Mouse (Mus musculus) bone marrow macrophage, adult 2 months (primary cell): Measurements from ENCODE around the gene AW822073.

Experiments used
- CTCF ChIP-seq: IDR thresholded peaks from 2 replicates; pipeline ENCODE4 v1.5.1; 2012; ENCODE audit warnings: low read depth, mild to moderate bottlenecking, low read length, moderate library complexity
- POLR2A ChIP-seq: IDR thresholded peaks from 2 replicates; pipeline ENCODE4 v1.6.1; 2012; ENCODE audit warnings: mild to moderate bottlenecking, low read depth, low read length, borderline replicate concordance

- TF ChIP-seq CTCF, result no peak
- TF ChIP-seq POLR2A, result no peak
Measured at GRCm38 (mm10) chr10:58210514-58210913, 14.2 kb downstream of the AW822073 start.
